8 mouse cellular contexts compared by ENCODE assay signal in genomic region chr13:23270321-23271101, GRCm38 (mm10). TPM values are rescaled to one million over a fixed set of nuclear protein-coding genes. Genes with fewer than 3 reads are reported as not detected.
A peak's percentile ranks its signal among the peaks of the same experiment; 100 is the strongest.
DNase-seq lines count a peak whose midpoint lies in the region; ATAC-seq lines count a peak whose summit lies in the region.
"Had no signal": no experiment of that assay in that cellular context is flagged by ENCODE, and none has a peak within 500 bp of the region (broad histone marks: within the 10 kb centered on the region; RNA-seq: fewer than 3 reads in every experiment).

No protein-coding gene starts in this region.

- no peaks in the 10 kb centered on the region for H3K36me3 ChIP-seq in forebrain, embryonic 11.5 days (ENCODE audit: control insufficient read depth, insufficient read depth, low read length)
- no peaks in the 10 kb centered on the region for H3K36me3 ChIP-seq in midbrain, embryonic 11.5 days (ENCODE audit: control insufficient read depth, insufficient read depth, low read length)

- no peak overlapping the region for H3K27ac ChIP-seq in forebrain, embryonic 11.5 days (ENCODE audit: low read depth, low read length)
- no peak overlapping the region for H3K27ac ChIP-seq in midbrain, embryonic 11.5 days (ENCODE audit: low read depth, low read length)

- peaks cover 2% of the 10 kb centered on the region; the same call in 1 of the 2 replicates for H3K4me1 ChIP-seq in forebrain, embryonic 11.5 days (replicated peaks; ENCODE audit: control insufficient read depth, insufficient read depth, low read length)
- H3K4me1 ChIP-seq in midbrain, embryonic 11.5 days (ENCODE audit: control insufficient read depth, insufficient read depth, low read length): peaks cover 3% of the 10 kb centered on the region; the same call in 1 of the 2 replicates

- peak overlapping the region; percentile 35 for H3K9ac ChIP-seq in forebrain, embryonic 11.5 days (ENCODE audit: low read length)
- H3K9ac ChIP-seq in midbrain, embryonic 11.5 days (ENCODE audit: low read length): no peak overlapping the region; the same call in 1 of the 2 replicates

- no peaks in the 10 kb centered on the region for H3K27me3 ChIP-seq in forebrain, embryonic 11.5 days (ENCODE audit: control insufficient read depth, insufficient read depth, low read length)
- no peaks in the 10 kb centered on the region for H3K27me3 ChIP-seq in midbrain, embryonic 11.5 days (ENCODE audit: control insufficient read depth, insufficient read depth, low read length)

- peak overlapping the region; percentile 32 for H3K4me3 ChIP-seq in forebrain, embryonic 11.5 days (ENCODE audit: low read depth, low read length)
- H3K4me3 ChIP-seq in midbrain, embryonic 11.5 days (ENCODE audit: low read depth, low read length): peak overlapping the region; percentile 28

- peak overlapping the region; percentile 50 for H3K4me2 ChIP-seq in forebrain, embryonic 11.5 days (ENCODE audit: low read depth, low read length, severe bottlenecking)
- peak overlapping the region; percentile 34 for H3K4me2 ChIP-seq in midbrain, embryonic 11.5 days

- DNase-seq in testis, postnatal 14 days (ENCODE audit: low spot score): peak; percentile 6
- no peak for DNase-seq in testis, postnatal 10 days (ENCODE audit: low spot score)
- peak; percentile 82 for DNase-seq in forebrain, embryonic 11.5 days (ENCODE audit: low spot score)
- peak; percentile 24 for DNase-seq in layer of hippocampus, adult 9-10 months (ENCODE audit: low spot score)
- peak; percentile 97 for DNase-seq in midbrain, embryonic 11.5 days (ENCODE audit: low spot score, missing footprints)
- DNase-seq in spleen, postnatal 36 days (ENCODE audit: low spot score in 2 of 2): no peak
- no peak for DNase-seq in adrenal gland, postnatal 10 days

- no peaks in the 10 kb centered on the region for H3K9me3 ChIP-seq in forebrain, embryonic 11.5 days (ENCODE audit: control insufficient read depth, low read length)
- H3K9me3 ChIP-seq in midbrain, embryonic 11.5 days (ENCODE audit: control insufficient read depth, low read length): no peaks in the 10 kb centered on the region

- ATAC-seq in forebrain, embryonic 11.5 days (replicated peaks; ENCODE audit: low FRiP score): peak; percentile 96
- ATAC-seq in midbrain, embryonic 11.5 days (ENCODE audit: low FRiP score): peak; percentile 91

- WGBS in forebrain, embryonic 11.5 days: 3% methylated on average over 34 of the region's 34 CpGs
- WGBS in midbrain, embryonic 11.5 days: 3% methylated on average over 34 of the region's 34 CpGs

RNA-seq across cellular contexts. Expression of gene Vmn1r223, which starts 23.6 kb away (rescaled TPM):
- not detected in 2 replicates for polyA plus RNA-seq in forebrain, embryonic 11.5 days (2014; fragmentation: Nextera tagmentation; extraction: Ambion mirVana)
- not detected in 2 replicates for polyA plus RNA-seq in midbrain, embryonic 11.5 days (2014; fragmentation: Nextera tagmentation; extraction: Ambion mirVana)
- not detected for total RNA-seq in adrenal gland, postnatal 10 days (2021)
- total RNA-seq: heart, postnatal 10 days had no signal

RNA-seq across cellular contexts. Expression of gene Vmn1r222, which starts 34.8 kb away (rescaled TPM):
- polyA plus RNA-seq in forebrain, embryonic 11.5 days (2014; fragmentation: Nextera tagmentation; extraction: Ambion mirVana): 0.16 TPM in 1 of 2 replicates, not detected in the other
- not detected in 2 replicates for polyA plus RNA-seq in midbrain, embryonic 11.5 days (2014; fragmentation: Nextera tagmentation; extraction: Ambion mirVana)
- total RNA-seq in adrenal gland, postnatal 10 days (2021): not detected
- total RNA-seq: heart, postnatal 10 days had no signal

RNA-seq across cellular contexts. Expression of gene Vmn1r221, which starts 56.6 kb away (rescaled TPM):
- polyA plus RNA-seq in forebrain, embryonic 11.5 days (2014; fragmentation: Nextera tagmentation; extraction: Ambion mirVana): not detected in 2 replicates
- polyA plus RNA-seq in midbrain, embryonic 11.5 days (2014; fragmentation: Nextera tagmentation; extraction: Ambion mirVana): not detected in 2 replicates
- not detected for total RNA-seq in adrenal gland, postnatal 10 days (2021)
- total RNA-seq: heart, postnatal 10 days had no signal

Comparison
In these comparisons a context has a peak if more than half of its experiments do, and no peak if none do; other contexts are left out.
1. DNase-seq: peak in testis, postnatal 14 days (single experiment), forebrain, embryonic 11.5 days (single experiment), layer of hippocampus, adult 9-10 months (single experiment) and midbrain, embryonic 11.5 days (single experiment); none in testis, postnatal 10 days (single experiment), spleen, postnatal 36 days (0 of 2) and adrenal gland, postnatal 10 days (single experiment).